Mouse (Mus musculus) ZHBTc4 (cell line): Measurements from ENCODE around the gene Prr11.
A peak's percentile ranks its signal among the peaks of the same experiment; 100 is the strongest.

Experiments
- DNase-seq: peaks from one replicate; pipeline ENCODE4 v3.0.0-alpha.2; 2011; ENCODE audit warnings: low read depth, low spot score

The Prr11 gene

GRCm38 (mm10) chr11:87108409-87108754, at the start of gene Prr11:
Gene Prr11 (minus strand): TSS chr11:87108708.
- DNase-seq, result no peak

GRCm38 (mm10) chr11:87158012-87158411, 49.5 kb upstream of the Prr11 start:
- no peak for DNase-seq

- DNase-seq, result no peak
Measured at GRCm38 (mm10) chr11:87136233-87136632, 27.7 kb upstream of the Prr11 start.

- DNase-seq, result peak; percentile 96
Measured at GRCm38 (mm10) chr11:87126824-87127816, 18.6 kb upstream of the Prr11 start, which contains the start of gene Trim37. Gene Trim37 (plus strand): TSS chr11:87127077.

- no peak for DNase-seq
Measured at GRCm38 (mm10) chr11:87126281-87126823, 17.8 kb upstream of the Prr11 start.

GRCm38 (mm10) chr11:87125562-87125961, 17.1 kb upstream of the Prr11 start:
- DNase-seq, result no peak

- no peak for DNase-seq
Measured at GRCm38 (mm10) chr11:87121864-87122263, 13.4 kb upstream of the Prr11 start.

- no peak for DNase-seq
Measured at GRCm38 (mm10) chr11:87110172-87110909, 1.8 kb upstream of the Prr11 start.

- no peak for DNase-seq
Measured at GRCm38 (mm10) chr11:87109519-87110171, 1.1 kb upstream of the Prr11 start.

- peak; percentile 100 for DNase-seq
Measured at GRCm38 (mm10) chr11:87108755-87109518, 429 bp upstream of the Prr11 start, which contains the start of gene Ska2. Gene Ska2 (plus strand): TSS chr11:87109234.

GRCm38 (mm10) chr11:87087142-87087541, 21.4 kb downstream of the Prr11 start:
- no peak for DNase-seq

GRCm38 (mm10) chr11:87086290-87086984, 22.1 kb downstream of the Prr11 start, which contains the start of gene Smg8:
Gene Smg8 (minus strand): TSS chr11:87086774.
- DNase-seq, result peak; percentile 92

- DNase-seq, result no peak
Measured at GRCm38 (mm10) chr11:87085461-87085860, 23.0 kb downstream of the Prr11 start.

- peak; percentile 31 for DNase-seq
Measured at GRCm38 (mm10) chr11:87083712-87084111, 24.8 kb downstream of the Prr11 start.

GRCm38 (mm10) chr11:87073866-87074440, 34.6 kb downstream of the Prr11 start, which contains the start of gene Gdpd1:
Gene Gdpd1 (minus strand): TSS chr11:87074062.
- DNase-seq, result peak; percentile 95

GRCm38 (mm10) chr11:87073343-87073865, 35.1 kb downstream of the Prr11 start:
- DNase-seq, result peak; percentile 82

- DNase-seq, result no peak
Measured at GRCm38 (mm10) chr11:87062087-87062486, 46.4 kb downstream of the Prr11 start.

GRCm38 (mm10) chr11:87060410-87060809, 48.1 kb downstream of the Prr11 start:
- no peak for DNase-seq

- no peak for DNase-seq
Measured at GRCm38 (mm10) chr11:87056286-87056685, 52.2 kb downstream of the Prr11 start.
